Mouse (Mus musculus): ENCODE measurements around the gene Ffar2. TPM values are rescaled to one million over a fixed set of nuclear protein-coding genes. Genes with fewer than 3 reads are reported as not detected.
A peak's percentile ranks its signal among the peaks of the same experiment; 100 is the strongest.
"Not testable (repeated sequence)": the region's sequence is repeated elsewhere in the genome, so short reads cannot be mapped to it uniquely, and the experiment has no call there.

Ffar2 gene
- under 1 TPM; 0.50 to 0.90 TPM for total RNA-seq (2021)
- long read RNA-seq, experiment 1, partial matches to known transcripts: 0 of 1 reads
- long read RNA-seq, experiment 1, other reads (novel, unspliced or antisense): 0 of 1 reads
- long read RNA-seq, experiment 2: 0 reads

GRCm38 (mm10) chr7:30823675-30824074, at the start of gene Ffar2:
TSS of gene Ffar2 (minus strand) at chr7:30823775.
- no peak for DNase-seq (ENCODE audit: low spot score)

GRCm38 (mm10) chr7:30873083-30873482, 49.5 kb upstream of the Ffar2 start:
- DNase-seq (ENCODE audit: low spot score): peak; percentile 71

DNA sequence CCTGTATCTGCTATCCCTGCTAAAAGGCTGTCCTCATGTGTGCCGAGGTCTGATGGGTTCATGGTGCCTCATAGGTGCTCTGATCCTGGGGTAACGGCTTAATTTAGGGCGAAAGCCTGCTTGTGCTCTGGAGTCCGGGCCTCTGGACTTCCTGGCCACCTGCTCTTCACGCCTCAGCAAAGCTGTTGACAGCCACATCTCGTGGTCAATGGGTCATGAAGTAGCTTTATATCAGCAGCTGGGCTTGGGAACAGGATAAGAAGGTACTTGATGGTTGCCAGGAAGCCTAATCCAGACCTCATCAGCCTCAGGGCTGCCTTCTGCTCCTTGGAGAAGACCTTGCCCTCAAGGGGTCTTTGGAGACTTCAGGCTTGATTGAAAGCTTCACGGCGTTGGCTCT, 39.8 kb upstream of the Ffar2 start:
- no peak for DNase-seq (ENCODE audit: low spot score)

- DNase-seq (ENCODE audit: low spot score): no peak
Observed at GRCm38 (mm10) chr7:30861464-30861863, 37.9 kb upstream of the Ffar2 start, which contains the start of gene Ffar1. TSS of gene Ffar1 (minus strand) at chr7:30861564.

- DNase-seq (ENCODE audit: low spot score): peak; percentile 5
Observed at GRCm38 (mm10) chr7:30859635-30860402, 36.2 kb upstream of the Ffar2 start.

DNA sequence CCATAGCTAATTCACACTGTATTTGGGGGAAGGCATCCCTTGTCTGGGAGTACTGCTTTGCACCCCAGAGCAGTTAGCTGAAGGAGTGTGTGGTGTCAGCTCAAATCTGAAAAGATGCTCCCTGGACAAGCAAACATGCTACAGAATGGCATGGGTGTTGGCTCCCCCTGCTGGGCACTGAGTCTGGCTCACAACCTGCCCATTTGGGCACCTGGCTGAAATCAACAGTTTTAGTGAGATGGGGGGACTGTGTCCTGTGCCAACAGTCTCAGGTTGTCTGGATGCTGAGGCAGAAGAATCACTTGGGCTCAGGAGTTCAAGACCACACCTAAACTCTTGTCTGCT, 35.7 kb upstream of the Ffar2 start:
- peak; percentile 42 for DNase-seq (ENCODE audit: low spot score)

DNA sequence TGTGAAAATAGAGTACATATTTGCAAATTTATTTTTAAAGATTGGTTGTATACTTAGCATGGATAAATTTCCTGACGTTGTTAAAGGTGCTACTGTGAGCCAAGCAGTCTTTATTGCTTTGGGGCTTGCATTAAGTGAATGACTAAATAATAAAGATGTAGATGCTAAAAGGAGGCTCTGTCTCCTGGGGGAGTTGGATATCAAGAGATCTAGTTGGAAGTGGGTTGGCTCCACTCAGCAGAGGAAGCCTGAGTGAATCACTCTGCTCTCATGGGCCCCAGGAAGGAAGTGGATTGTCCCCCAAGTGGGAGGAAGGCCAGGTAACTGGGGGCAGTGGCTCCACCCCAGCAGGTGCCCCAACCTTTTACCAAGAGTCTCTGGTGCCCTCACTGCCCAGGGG, 34.2 kb upstream of the Ffar2 start:
- DNase-seq (ENCODE audit: low spot score): no peak

DNA sequence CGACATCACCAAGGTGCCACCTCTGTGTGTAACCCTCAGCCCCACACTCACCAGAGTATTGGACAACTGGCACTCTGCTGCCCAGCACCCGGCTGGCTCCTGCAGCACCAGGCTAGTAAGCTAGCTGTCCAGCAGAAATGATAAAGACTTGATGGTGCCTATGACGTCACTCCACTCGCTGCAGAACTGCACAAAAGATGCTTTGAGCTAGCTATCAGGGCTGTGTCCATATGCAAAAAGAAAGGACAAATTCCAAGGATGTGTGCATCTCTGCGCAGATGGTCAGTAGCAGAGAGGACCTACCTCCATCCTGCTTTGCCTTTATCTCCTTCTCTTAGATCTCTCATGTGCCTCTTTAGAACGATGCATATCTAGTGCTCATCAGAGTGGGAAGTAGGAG, 32.5 kb upstream of the Ffar2 start, which contains the start of gene Ffar3:
Gene Ffar3 (minus strand): TSS at position 101 of the 400 bp plus-strand sequence.
- DNase-seq (ENCODE audit: low spot score): no peak

GRCm38 (mm10) chr7:30851421-30851820, 27.8 kb upstream of the Ffar2 start:
- DNase-seq (ENCODE audit: low spot score): no peak

DNA sequence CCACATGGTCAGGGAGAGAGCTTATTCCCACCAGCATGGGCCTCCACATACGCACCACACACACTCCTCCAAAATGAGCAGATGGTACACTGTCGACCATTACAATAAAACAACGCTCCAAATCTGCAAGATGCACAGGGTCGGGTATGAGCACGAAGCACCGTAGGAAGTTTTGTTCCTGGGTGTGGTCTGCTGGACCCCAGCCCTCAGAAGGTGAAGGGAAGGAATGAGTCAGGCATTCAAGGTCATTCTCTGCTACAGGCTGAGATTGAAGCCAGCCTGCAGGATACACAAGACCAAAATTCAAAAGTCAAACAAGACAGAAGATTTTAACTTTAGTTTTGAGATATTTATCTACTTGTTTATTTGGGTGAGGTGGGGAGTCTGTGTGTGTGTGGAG, 24.4 kb upstream of the Ffar2 start:
- no peak for DNase-seq (ENCODE audit: low spot score)

- DNase-seq (ENCODE audit: low spot score): no peak
Observed at GRCm38 (mm10) chr7:30847386-30847785, 23.8 kb upstream of the Ffar2 start.

GRCm38 (mm10) chr7:30846505-30847053, 23.0 kb upstream of the Ffar2 start:
- no peak for DNase-seq (ENCODE audit: low spot score)

DNA sequence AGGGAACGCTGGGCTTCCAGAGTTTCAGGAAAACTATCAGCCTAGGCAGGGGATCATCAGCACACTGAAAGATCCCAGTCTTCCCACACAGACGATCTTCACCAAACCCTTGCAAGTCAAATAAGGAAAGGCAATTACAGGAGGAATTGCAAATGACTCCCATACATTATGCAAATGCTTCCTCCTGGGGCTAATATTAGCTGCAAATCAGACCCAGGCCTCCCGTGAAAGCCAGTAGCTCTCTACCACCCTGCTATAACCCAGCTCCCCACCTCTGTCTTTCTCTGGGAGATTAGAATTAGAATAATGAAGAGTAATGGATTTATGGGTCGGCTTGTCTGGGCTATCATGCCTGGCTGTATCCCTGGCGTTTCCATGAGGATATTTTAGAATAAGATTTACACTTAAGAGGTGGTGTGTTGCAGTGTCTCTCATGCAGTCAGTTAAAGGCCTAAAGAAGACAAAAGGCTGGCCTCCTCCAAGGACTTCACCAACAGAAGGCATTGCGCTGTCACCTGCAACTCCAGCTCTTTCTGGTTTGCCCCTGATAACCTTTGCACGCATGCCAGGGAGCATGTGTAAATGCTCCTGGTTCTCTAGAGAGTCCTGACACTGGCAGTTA, 21.2 kb upstream of the Ffar2 start:
- no peak for DNase-seq (ENCODE audit: low spot score)

DNA sequence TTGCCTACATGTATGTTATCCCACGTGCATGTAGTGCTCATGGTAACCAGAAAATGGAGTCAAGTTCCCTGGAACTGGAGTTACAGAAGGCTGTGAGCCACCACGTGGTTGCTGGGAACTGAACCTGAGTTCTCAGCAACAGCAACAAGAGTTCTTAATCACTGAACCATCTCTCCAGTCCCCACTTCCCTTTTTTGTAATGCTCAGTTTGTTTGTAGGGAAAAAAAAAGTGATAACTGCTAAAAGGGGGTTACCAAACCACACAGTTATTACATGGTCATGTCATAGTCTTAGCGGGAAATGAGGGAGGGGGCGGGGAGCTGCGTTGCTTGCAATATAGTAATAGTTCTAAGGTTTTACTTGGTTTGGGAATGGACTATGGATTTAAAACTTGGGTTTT, 18.5 kb upstream of the Ffar2 start:
- no peak for DNase-seq (ENCODE audit: low spot score)

DNA sequence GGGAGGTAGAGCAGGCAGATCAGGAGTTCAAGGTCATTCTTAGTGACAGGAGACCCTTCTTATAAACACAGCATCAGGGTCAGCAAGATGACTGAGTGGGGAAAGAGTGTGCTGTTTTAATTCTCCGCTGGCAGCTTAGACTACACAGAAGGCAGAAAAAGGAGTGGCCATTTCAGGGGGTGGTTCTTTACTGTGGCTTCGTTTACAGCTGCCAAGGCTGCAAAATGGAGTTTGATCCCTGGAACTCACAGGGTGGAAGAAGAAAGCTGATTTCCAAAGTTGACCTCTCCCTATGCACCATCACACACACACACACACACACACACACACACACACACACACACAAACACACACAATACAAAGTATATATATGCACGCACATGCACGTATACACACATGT, 17.8 kb upstream of the Ffar2 start:
- DNase-seq (ENCODE audit: low spot score): no peak

DNA sequence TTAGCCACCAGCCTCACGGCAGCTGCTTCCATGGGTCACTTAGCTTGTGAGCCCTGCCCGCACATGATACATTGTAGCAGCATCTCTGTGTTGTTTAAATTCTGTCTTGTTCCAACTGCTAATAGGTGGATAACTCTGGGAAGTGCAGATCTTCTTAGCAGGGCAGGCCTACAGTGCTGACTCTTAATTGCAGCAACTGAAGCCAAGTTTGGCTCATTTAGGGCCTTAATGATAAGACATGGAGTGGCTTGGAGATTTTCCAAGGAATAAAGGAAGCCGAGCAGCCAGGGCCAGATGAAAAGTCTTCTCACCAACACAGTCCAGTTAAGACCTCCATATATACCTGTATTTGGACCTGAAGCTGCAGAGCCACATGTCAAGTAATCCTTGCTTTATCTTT, 16.7 kb upstream of the Ffar2 start:
- no peak for DNase-seq (ENCODE audit: low spot score)

- no peak for DNase-seq (ENCODE audit: low spot score)
Observed at GRCm38 (mm10) chr7:30837277-30837676, 13.7 kb upstream of the Ffar2 start.

DNA sequence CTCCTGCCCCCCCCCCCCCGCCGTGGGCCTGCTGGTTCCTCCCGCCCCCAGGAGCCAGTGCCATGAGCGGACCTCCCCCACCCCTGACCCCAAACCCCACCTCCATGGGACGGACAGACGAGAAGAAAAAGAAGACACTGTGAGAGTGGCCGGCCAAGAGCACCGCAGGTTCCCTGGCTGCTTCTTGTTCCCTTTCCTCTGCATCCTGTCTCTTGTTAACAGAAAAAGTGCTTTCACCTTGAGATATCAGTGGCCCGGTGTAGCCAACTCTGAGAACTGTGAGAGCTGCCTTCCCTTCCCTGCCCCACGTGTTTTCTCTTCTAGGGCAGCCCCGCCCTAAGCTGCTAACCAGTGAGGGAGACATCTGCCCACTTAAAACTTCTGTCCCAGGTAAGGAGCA, 9.1 kb upstream of the Ffar2 start:
- DNase-seq (ENCODE audit: low spot score): not testable (repeated sequence)

- no peak for DNase-seq (ENCODE audit: low spot score)
Observed at GRCm38 (mm10) chr7:30832261-30832660, 8.7 kb upstream of the Ffar2 start.

- no peak for DNase-seq (ENCODE audit: low spot score)
Observed at GRCm38 (mm10) chr7:30829428-30829827, 5.9 kb upstream of the Ffar2 start.

DNA sequence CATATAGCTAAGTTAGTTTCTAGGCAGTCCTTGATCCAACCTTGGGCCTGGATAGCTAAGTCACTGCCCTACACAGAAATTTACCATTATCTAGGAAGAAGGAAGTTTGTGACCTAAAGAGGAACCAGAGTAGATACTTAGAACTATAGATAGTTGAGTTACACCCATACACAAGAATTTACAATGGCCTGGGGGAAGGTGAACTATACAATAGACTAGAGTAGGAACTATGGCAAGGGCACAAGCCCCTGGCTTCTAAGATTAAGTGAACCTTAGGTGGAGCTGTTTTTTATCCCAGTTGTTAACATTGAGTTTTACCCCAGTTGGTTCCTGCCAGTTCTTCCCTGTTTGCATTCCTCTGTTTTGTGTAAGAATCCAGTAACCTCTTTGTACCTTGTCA, 5.3 kb upstream of the Ffar2 start:
- DNase-seq (ENCODE audit: low spot score): not testable (repeated sequence)

- DNase-seq (ENCODE audit: low spot score): no peak
Observed at GRCm38 (mm10) chr7:30826660-30827059, 3.1 kb upstream of the Ffar2 start.

DNA sequence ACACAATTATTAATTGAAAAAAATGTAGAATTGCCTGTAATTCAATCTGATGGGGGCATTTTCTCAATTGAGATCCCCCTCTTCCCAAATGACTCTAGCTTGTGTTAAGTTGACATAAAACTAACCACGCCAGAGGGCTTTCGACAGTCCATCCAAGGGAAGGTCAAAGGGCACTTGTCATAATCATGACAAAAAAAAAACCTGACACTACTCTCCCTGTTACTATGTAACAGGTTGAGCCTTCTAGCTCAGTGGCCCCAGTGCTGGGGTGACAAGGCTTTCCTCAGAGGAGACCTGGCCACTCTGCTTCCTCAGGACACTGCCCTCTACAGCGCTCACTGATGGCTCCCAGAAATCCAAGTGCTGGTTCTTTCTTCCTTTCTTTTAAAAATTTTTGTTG, 731 bp upstream of the Ffar2 start:
- no peak for DNase-seq (ENCODE audit: low spot score)
